Mouse (Mus musculus): ENCODE results near the gene Ephb1.

GRCm38 (mm10) chr9:102346801-102347200 is 7.7 kb downstream of the Ephb1 start:
- TF ChIP-seq CEBPB (IDR thresholded peaks at IDR 0.05; ENCODE audit: low read depth) (no peak), MAX (IDR thresholded peaks at IDR 0.05) (no peak), CTCF (IDR thresholded peaks at IDR 0.05; ENCODE audit: control insufficient read depth, insufficient read depth, insufficient read length) (no peak)
